Mouse (Mus musculus) cortical plate, adult 2 months (tissue): ENCODE results near the gene Eps15l1.

ENCODE experiments used
- CTCF ChIP-seq: fragments of 200-500 bp; IDR thresholded peaks from 2 replicates; pipeline ENCODE4 v1.5.1; 2011; ENCODE audit warnings: mild to moderate bottlenecking, control low read depth, low read length; ENCODE audit not compliant: insufficient read depth; ENCODE audit errors: extremely low read depth
- POLR2A ChIP-seq: fragments of 200-500 bp; IDR thresholded peaks from 2 replicates; pipeline ENCODE4 v1.6.1; 2011; ENCODE audit warnings: mild to moderate bottlenecking, low read length, control low read depth; ENCODE audit not compliant: insufficient read depth; ENCODE audit errors: extremely low read depth

DNA sequence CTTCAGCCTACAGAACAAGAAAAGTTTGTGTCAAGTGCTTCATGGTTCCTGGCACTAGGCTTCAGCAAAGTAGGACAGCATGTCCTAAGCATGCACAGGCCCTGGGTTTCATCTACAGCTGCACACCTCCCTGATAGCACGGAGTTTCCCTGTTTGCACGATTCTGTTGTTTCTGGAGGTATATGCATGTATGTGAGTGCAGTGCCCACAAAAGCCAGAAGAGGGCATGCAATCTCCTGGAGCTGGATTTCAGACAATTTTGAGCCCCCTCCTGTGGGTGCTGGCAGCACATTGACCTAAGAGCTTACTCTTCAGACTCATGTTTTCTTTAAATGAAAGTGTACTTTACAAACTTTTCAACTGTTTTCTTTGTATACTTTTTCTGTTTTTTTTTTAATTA, 32.6 kb upstream of the Eps15l1 start:
- TF ChIP-seq CTCF (no peak), POLR2A (no peak)
